Mouse (Mus musculus): ENCODE measurements around the gene Mmd2.

- TF ChIP-seq EP300 (IDR thresholded peaks at IDR 0.05; ENCODE audit: low read depth), result no peak
- TF ChIP-seq CTCF (IDR thresholded peaks at IDR 0.05; ENCODE audit: low read depth), result no peak
Observed at GRCm38 (mm10) chr5:142608989-142609325, 357 bp upstream of the Mmd2 start.

All from liver, embryonic 14.5 days (tissue).